Mouse (Mus musculus): Measurements from ENCODE around the gene Scfd2. TPM values are rescaled to one million over a fixed set of nuclear protein-coding genes. Genes with fewer than 3 reads are reported as not detected.
A peak's percentile ranks its signal among the peaks of the same experiment; 100 is the strongest.

The Scfd2 gene
- polyA plus RNA-seq, 1 experiment from 2014 or later, result 14.6 TPM

DNA sequence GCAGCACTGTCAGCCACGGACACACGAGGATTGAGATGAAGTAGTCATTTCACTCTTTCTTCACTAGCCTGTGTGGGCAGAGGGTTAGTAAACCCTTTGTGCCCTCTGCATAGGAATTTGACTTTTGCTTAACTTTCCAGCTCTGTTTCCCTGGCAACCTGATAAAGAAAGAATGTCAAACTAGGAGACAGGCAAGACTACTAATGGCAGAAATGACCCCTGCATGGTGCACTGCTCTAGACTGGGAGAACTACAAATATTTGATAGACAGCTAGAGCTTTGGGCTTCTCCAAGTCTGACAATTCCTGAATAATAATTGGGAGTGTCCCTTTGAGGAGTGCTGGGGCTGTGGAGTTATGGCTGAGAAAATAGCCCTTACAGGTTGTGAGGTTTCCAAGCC lies 301.0 kb downstream of the Scfd2 start:
- no peaks in the 10 kb centered on the region for H3K9me3 ChIP-seq (replicated peaks)
- DNase-seq (ENCODE audit: low spot score), result no peak
- 44% methylated on average over 2 of the region's 2 CpGs for WGBS

DNA sequence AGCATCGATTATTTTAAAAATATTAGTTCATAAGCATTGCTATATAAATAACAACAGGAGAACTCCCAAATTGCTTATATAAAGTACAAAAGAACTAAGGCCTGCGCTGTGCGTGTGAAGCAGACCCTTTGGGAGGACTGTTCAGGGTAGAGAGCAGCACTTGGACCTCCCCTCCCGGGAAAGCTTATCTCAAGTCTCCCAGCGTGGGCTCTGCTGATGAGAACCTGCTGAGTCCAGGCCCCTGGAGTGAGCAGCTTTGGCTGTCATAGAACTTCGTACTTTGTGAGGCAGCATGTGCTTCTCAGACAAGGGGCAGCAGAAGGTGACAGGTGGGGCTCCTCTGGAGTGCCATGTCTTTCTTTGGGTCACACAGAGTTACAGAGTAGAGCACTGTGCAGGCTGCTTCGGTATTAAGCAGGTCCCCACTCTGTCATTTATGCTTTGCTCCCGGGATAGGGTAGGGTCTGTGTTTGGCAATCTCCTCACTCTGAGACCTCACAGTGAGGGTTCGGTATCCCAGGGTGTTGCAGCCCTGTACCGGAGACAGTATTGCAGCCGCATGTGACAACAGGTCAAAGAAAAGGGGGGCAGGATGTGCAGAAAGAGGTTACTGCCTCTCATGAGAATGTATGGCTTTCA lies 301.7 kb downstream of the Scfd2 start:
- Histone ChIP-seq H3K9me3 (replicated peaks) (no peaks in the 10 kb centered on the region), H3K27me3 (ENCODE audit: low read depth, poor library complexity, severe bottlenecking) (no peaks in the 10 kb centered on the region), H3K4me1 (peaks cover 29% of the 10 kb centered on the region), H3K36me3 (no peaks in the 10 kb centered on the region), H3K27ac (replicated peaks) (0 out of 2 replicates have a peak overlapping the region, but pooled peaks have one; percentile 34), H3K4me3 (no peak overlapping the region)
- no peak for DNase-seq (ENCODE audit: low spot score)
- WGBS, result 57% methylated on average over 11 of the region's 11 CpGs

More for the DNA sequence above, 301.0 kb downstream of the Scfd2 start:
- Histone ChIP-seq H3K27me3 (ENCODE audit: low read depth, poor library complexity, severe bottlenecking) (no peaks in the 10 kb centered on the region), H3K36me3 (no peaks in the 10 kb centered on the region), H3K4me1 (peaks cover 29% of the 10 kb centered on the region), H3K4me3 (no peak overlapping the region), H3K27ac (replicated peaks) (peak overlapping the region; percentile 49; the same call in 1 of the 2 replicates)

DNA sequence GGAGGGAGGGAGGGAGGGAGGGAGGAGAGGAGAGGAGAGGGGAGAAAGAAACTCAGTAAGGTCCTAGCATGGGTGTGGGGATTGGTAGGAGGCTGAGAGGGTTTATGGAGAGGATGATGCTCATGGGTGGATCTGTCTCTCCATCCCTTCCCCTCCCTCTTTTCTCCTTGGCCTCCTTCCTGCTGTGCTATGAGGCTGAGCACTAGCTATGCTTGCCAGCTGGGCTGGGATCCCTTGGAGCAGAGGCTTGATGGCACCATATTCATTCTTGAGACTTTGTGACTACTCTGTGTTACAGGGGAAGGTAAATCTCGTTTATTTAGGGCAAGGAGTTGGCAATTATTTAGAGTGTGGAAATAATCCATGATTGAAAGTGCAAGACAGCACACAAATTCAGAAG lies 302.6 kb downstream of the Scfd2 start:
- 81% methylated on average over 1 of the region's 1 CpGs for WGBS
- Histone ChIP-seq H3K36me3 (no peaks in the 10 kb centered on the region), H3K27ac (replicated peaks) (no peak overlapping the region), H3K9me3 (replicated peaks) (no peaks in the 10 kb centered on the region), H3K4me1 (peaks cover 29% of the 10 kb centered on the region), H3K4me3 (no peak overlapping the region), H3K27me3 (ENCODE audit: low read depth, poor library complexity, severe bottlenecking) (no peaks in the 10 kb centered on the region)
- no peak for DNase-seq (ENCODE audit: low spot score)

DNA sequence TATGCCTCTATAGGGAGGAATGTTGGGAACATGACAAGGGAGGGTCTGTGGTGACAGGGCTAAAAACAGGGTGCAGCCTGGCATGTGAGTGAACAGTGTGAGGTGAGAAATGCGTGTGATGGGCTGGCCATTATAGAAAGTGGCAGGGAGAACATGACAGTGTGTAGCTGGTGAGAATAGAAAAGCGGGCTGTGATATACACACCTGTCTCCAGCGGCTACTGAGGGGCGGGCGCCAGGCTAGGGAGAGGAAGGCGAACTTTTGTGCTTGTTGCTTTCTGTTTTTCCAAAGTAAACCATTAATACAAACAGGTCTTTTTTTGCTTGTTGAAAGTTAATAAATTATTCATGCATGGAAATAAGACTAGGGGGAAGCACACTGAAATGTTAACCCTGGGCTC lies 304.2 kb downstream of the Scfd2 start:
- no peaks in the 10 kb centered on the region for H3K36me3 ChIP-seq
- H3K4me3 ChIP-seq, result no peak overlapping the region
- no peaks in the 10 kb centered on the region for H3K27me3 ChIP-seq (ENCODE audit: low read depth, poor library complexity, severe bottlenecking)
- no peak overlapping the region for H3K27ac ChIP-seq (replicated peaks)
- DNase-seq (ENCODE audit: low spot score), result no peak
- peaks cover 28% of the 10 kb centered on the region for H3K4me1 ChIP-seq
- H3K9me3 ChIP-seq (replicated peaks), result no peaks in the 10 kb centered on the region
- WGBS, result 94% methylated on average over 6 of the region's 6 CpGs

DNA sequence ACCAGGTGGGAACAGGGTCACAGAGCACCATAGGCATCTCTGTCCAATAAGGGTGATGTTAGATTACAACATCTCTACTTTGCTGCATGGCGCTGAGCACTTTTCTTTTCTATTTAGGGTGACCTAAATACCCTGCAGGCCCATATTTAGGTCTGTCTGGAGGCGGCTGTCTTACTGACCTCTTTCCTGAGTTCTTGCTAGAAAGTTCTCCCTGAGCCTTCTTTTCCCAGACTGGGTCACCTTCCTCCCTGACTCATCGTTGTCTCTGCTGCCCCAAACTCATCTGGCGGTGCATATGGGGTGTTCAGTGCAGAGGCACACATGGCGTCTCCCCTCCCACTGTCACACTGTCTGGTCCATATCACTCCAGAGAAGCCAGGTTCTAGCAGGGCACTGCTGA lies 305.4 kb downstream of the Scfd2 start:
- H3K27ac ChIP-seq (replicated peaks), result no peak overlapping the region
- DNase-seq (ENCODE audit: low spot score), result no peak
- H3K4me1 ChIP-seq, result peaks cover 22% of the 10 kb centered on the region
- WGBS, result 90% methylated on average over 5 of the region's 5 CpGs
- H3K36me3 ChIP-seq, result no peaks in the 10 kb centered on the region
- no peaks in the 10 kb centered on the region for H3K27me3 ChIP-seq (ENCODE audit: low read depth, poor library complexity, severe bottlenecking)
- H3K9me3 ChIP-seq (replicated peaks), result no peaks in the 10 kb centered on the region
- H3K4me3 ChIP-seq, result no peak overlapping the region

DNA sequence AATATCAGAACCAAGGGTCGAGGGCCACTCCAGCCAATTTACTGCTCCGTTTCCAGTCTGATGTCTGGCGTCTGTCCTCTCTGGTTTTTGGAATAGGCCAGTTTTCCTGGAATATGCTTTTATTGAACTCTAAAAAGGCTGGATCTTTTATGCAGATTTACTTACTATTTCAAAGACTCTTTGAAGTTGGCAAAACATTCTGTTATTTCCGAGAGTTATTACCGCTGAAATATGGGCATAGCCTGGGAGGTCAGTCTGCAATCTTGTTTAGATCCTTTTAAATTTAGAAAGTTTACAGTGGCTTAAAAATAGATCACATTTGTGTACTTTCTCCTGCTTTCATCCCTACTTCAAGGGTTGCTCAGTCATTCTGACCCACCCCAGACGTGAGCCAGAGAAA lies 307.1 kb downstream of the Scfd2 start:
- Histone ChIP-seq H3K4me1 (peaks cover 7% of the 10 kb centered on the region; the same call in 1 of the 2 replicates), H3K27me3 (ENCODE audit: low read depth, poor library complexity, severe bottlenecking) (no peaks in the 10 kb centered on the region), H3K4me3 (no peak overlapping the region), H3K36me3 (no peaks in the 10 kb centered on the region), H3K9me3 (replicated peaks) (no peaks in the 10 kb centered on the region), H3K27ac (replicated peaks) (no peak overlapping the region)
- WGBS, result 90% methylated on average over 6 of the region's 6 CpGs
- no peak for DNase-seq (ENCODE audit: low spot score)

DNA sequence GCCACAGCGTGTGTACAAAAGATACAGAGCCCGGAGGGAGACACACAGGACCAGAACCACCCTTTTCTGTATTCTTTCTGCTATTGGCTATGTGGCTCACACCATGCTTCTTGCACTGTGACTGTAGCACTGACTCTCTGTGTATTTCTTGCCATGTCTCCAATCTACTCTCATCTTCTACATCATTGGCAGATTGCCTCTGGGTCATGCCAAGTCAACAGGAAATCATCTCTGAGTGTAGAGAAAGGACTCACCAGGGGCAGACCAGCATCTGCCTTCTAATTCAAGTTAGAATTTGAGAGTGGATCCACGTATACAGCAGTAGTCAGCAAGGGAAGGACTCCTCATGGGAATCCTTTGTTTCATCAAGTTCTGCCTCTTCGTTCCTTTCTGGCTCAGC lies 308.9 kb downstream of the Scfd2 start:
- WGBS, result 90% methylated on average over 4 of the region's 4 CpGs
- peaks cover 10% of the 10 kb centered on the region for H3K4me1 ChIP-seq
- no peak for DNase-seq (ENCODE audit: low spot score)
- no peaks in the 10 kb centered on the region for H3K27me3 ChIP-seq (ENCODE audit: low read depth, poor library complexity, severe bottlenecking)
- no peaks in the 10 kb centered on the region for H3K36me3 ChIP-seq
- H3K9me3 ChIP-seq (replicated peaks), result no peaks in the 10 kb centered on the region
- no peak overlapping the region for H3K27ac ChIP-seq (replicated peaks)
- H3K4me3 ChIP-seq, result no peak overlapping the region

DNA sequence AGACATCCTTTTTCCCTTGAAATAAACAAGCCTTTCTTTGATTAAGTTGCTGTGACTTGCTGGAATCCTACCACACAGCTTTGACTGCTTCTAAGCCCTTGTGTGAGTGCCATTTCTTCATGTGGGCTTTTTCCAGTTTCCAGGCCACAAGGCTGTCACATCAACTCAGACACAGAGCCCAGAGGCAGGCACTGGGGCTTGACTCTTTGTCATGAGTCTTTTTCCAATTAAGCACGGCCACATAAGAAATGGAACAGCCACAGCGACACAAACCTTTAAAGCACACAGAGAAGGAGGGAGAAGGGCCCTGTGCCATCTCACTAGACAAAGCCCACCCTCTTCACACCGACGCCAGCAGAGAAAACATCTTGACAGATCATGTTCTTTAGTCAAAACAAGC lies 313.0 kb downstream of the Scfd2 start:
- Histone ChIP-seq H3K9me3 (replicated peaks) (no peaks in the 10 kb centered on the region), H3K27ac (replicated peaks) (no peak overlapping the region), H3K27me3 (ENCODE audit: low read depth, poor library complexity, severe bottlenecking) (no peaks in the 10 kb centered on the region), H3K4me1 (peaks cover 35% of the 10 kb centered on the region), H3K36me3 (no peaks in the 10 kb centered on the region), H3K4me3 (no peak overlapping the region)
- 71% methylated on average over 4 of the region's 4 CpGs for WGBS
- no peak for DNase-seq (ENCODE audit: low spot score)

DNA sequence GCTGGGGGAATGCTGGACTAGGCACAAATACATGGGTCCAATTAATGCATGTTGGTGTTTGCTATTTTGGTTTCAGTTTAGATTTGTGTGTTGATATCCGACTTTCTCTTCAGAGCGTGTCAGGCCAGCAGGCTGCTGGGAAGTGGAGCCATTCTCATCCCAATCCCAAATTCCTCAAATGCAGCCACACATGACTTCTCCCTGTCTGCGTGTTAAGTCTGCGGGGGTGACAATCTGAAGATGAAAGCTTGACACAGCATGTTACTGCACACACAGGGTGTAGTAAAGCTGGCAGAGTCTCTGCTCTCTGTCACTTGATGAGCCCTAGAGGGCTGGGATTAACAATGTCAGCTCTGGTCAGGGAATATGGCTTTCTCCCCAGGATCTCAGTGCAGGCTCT lies 316.4 kb downstream of the Scfd2 start:
- Histone ChIP-seq H3K4me3 (peak overlapping the region; percentile 31), H3K27ac (replicated peaks) (peak overlapping the region; percentile 82), H3K36me3 (no peaks in the 10 kb centered on the region), H3K9me3 (replicated peaks) (no peaks in the 10 kb centered on the region), H3K4me1 (peaks cover 46% of the 10 kb centered on the region), H3K27me3 (ENCODE audit: low read depth, poor library complexity, severe bottlenecking) (0 out of 2 replicates have a peak, but pooled peaks cover 5% of the 10 kb centered on the region)
- DNase-seq (ENCODE audit: low spot score), result peak; percentile 28
- WGBS, result 14% methylated on average over 4 of the region's 4 CpGs

DNA sequence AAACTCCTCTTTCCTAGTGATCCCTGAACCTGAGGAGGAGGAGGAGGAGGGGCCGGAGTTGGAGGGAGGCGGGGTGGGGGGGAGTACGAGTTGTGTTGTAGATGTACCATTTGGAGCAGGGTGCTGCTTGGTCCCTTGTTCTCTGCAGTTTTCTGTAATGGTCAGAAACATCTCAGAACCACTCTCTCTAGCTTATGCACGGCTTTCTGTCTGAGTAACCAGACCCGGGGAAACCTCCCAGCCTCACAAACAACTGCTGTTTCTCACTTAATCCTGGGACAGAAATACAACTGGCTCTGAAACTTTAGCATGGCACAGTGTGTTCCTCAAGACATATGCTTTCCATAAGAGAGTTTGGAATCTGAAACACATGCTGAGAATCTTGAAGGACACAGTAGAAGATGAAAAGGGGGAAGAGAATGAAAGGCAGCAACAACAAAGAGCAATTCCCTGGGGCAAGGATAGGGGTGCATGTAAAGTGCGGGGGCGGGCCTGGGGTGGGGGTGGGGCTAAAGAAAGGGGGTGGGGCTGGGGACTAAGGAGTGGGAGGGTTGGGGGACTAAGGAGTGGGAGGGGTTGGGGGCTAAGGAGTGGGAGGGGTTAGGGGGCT lies 317.0 kb downstream of the Scfd2 start:
- 4% methylated on average over 7 of the region's 7 CpGs for WGBS
- Histone ChIP-seq H3K4me1 (peaks cover 46% of the 10 kb centered on the region), H3K36me3 (no peaks in the 10 kb centered on the region), H3K27ac (replicated peaks) (peak overlapping the region; percentile 82), H3K4me3 (peak overlapping the region; percentile 31), H3K27me3 (ENCODE audit: low read depth, poor library complexity, severe bottlenecking) (0 out of 2 replicates have a peak, but pooled peaks cover 5% of the 10 kb centered on the region), H3K9me3 (replicated peaks) (no peaks in the 10 kb centered on the region)
- peak; percentile 47 for DNase-seq (ENCODE audit: low spot score)

DNA sequence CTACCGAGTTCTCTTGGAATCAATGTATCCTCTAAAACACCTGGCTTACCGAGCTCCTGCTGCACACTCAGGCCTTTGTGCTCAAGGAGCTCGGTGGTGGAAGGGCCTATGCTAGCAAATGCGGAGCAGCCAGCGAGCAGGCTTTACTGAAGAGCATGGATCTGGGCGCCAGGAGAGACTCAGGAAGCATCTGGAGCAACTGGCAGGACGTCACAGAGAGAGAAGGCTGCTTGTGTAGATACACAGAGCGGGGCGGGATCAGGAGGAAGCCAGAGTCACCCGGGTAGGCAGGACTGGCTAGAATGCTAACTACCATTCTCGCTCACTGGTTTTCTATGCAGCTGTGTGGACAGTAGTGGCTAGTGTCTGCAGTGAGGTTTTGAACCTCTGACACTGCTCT lies 320.2 kb downstream of the Scfd2 start:
- H3K36me3 ChIP-seq, result no peaks in the 10 kb centered on the region
- H3K4me3 ChIP-seq, result no peak overlapping the region
- 0 out of 2 replicates have a peak, but pooled peaks cover 5% of the 10 kb centered on the region for H3K27me3 ChIP-seq (ENCODE audit: low read depth, poor library complexity, severe bottlenecking)
- H3K9me3 ChIP-seq (replicated peaks), result no peaks in the 10 kb centered on the region
- WGBS, result 84% methylated on average over 11 of the region's 11 CpGs
- H3K27ac ChIP-seq (replicated peaks), result 0 out of 2 replicates have a peak overlapping the region, but pooled peaks have one; percentile 23
- peaks cover 30% of the 10 kb centered on the region for H3K4me1 ChIP-seq
- no peak for DNase-seq (ENCODE audit: low spot score)

DNA sequence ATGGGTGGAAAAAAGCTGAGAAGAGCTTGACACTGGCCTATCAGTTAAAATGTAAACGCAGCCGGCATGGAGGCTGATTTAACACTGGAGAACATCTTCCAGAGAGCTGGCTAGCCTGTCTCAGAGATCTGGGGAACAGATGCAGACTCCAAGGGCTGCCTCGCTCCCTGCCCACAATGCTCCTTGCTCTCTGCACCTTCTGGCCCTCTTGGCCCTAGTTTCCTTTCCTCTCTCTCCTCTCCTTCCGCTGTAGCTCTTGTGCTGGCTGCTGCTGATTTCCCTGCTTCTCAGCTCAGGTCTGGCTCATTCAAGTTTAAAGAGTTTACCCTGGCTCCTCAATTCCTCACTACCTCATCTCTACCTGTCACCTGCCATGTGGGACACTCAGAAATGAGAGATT lies 321.9 kb downstream of the Scfd2 start:
- Histone ChIP-seq H3K36me3 (no peaks in the 10 kb centered on the region), H3K4me3 (no peak overlapping the region), H3K27me3 (ENCODE audit: low read depth, poor library complexity, severe bottlenecking) (0 out of 2 replicates have a peak, but pooled peaks cover 5% of the 10 kb centered on the region), H3K27ac (replicated peaks) (no peak overlapping the region), H3K4me1 (peaks cover 24% of the 10 kb centered on the region), H3K9me3 (replicated peaks) (no peaks in the 10 kb centered on the region)
- no peak for DNase-seq (ENCODE audit: low spot score)
- WGBS, result 83% methylated on average over 4 of the region's 4 CpGs

DNA sequence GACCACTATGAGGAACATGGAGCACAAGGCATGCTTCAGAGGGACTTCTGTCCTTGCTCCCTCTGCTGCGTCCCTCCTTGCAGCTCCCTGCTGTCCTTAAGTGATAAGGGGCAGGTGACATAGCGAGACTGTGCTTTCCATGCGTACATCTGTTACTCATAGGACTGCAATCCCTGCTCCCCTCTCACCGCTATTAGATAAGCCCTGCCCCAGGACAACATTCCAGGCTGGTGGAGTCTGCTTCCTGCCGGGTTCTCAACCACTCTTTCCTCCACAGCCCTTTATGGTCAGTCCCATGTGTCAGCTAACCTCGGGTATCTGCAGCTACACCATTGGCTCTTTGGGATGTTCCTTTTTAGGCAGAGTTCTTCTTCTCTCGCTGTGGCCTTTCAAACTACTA lies 323.1 kb downstream of the Scfd2 start:
- H3K27ac ChIP-seq (replicated peaks), result no peak overlapping the region
- 0 out of 2 replicates have a peak, but pooled peaks cover 5% of the 10 kb centered on the region for H3K27me3 ChIP-seq (ENCODE audit: low read depth, poor library complexity, severe bottlenecking)
- no peak overlapping the region for H3K4me3 ChIP-seq
- 67% methylated on average over 7 of the region's 7 CpGs for WGBS
- H3K36me3 ChIP-seq, result no peaks in the 10 kb centered on the region
- H3K9me3 ChIP-seq (replicated peaks), result 0 out of 2 replicates have a peak, but pooled peaks cover under 1% of the 10 kb centered on the region
- no peak for DNase-seq (ENCODE audit: low spot score)
- H3K4me1 ChIP-seq, result peaks cover 17% of the 10 kb centered on the region

All from midbrain, embryonic 10.5 days (tissue).